In the genomic region with DNA sequence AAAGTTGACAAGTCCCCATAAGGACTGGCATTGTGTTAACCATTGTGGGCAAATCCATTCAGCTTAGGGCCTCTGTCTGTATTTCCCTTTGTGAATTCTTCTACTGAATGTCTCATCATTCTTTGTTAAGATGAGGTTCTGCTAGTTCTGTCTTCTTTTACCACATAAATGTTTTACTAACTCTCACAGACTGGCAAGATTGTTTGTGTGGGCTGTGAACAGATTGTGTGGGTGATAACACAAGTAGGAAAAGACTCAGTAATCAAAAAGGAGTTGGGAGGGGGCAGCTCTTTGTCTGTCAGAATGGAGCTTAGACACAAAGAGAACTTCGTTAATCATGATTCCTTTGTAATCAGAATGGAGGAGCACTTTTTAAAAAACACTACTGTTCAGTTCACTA, we compare ENCODE assay signal across 16 mouse cellular contexts.
"Had no signal": no experiment of that assay in that cellular context is flagged by ENCODE, and none has a peak within 500 bp of the region (broad histone marks: within the 10 kb centered on the region; RNA-seq: fewer than 3 reads in every experiment).

No protein-coding gene starts in this region.

- H3K9ac ChIP-seq: limb, embryonic 15.5 days; liver, embryonic 12.5 days; lung, embryonic 14.5 days; midbrain, embryonic 12.5 days; neural tube, embryonic 13.5 days had no signal

- DNase-seq: kidney, adult 8-10 months; kidney, postnatal 25 days; lung, embryonic 14.5 days; lung, postnatal 14 days; retina, postnatal 1 day; right cerebral cortex, postnatal 4 days; spleen, adult 18-20 months; thymus, adult 2 months; thymus, postnatal 36 days had no signal

- ATAC-seq: intestine, postnatal 0 days; liver, embryonic 12.5 days; midbrain, embryonic 16.5 days had no signal

- H3K27ac ChIP-seq: left cerebral cortex, adult 2 months; limb, embryonic 15.5 days; liver, embryonic 12.5 days; midbrain, embryonic 12.5 days; neural tube, embryonic 13.5 days had no signal

- H3K4me1 ChIP-seq: limb, embryonic 15.5 days; liver, embryonic 12.5 days had no signal

- H3K36me3 ChIP-seq: limb, embryonic 15.5 days; liver, embryonic 12.5 days; midbrain, embryonic 12.5 days; neural tube, embryonic 13.5 days had no signal

- H3K27me3 ChIP-seq: limb, embryonic 15.5 days; liver, embryonic 12.5 days; midbrain, embryonic 12.5 days; neural tube, embryonic 13.5 days had no signal

- H3K4me3 ChIP-seq: left cerebral cortex, adult 2 months; limb, embryonic 15.5 days; liver, embryonic 12.5 days; midbrain, embryonic 12.5 days; neural tube, embryonic 13.5 days had no signal
